Mouse (Mus musculus) left cerebral cortex, adult 2 months (tissue): ENCODE results near the gene Adgre4. TPM values are rescaled to one million over a fixed set of nuclear protein-coding genes. Genes with fewer than 3 reads are reported as not detected.
"Not testable (repeated sequence)": the region's sequence is repeated elsewhere in the genome, so short reads cannot be mapped to it uniquely, and the experiment has no call there.

ENCODE experiments used
- DNase-seq, 2 experiments: peaks; one replicate each; pipeline ENCODE4 v3.0.0; 2021 to 2022; ENCODE audit warnings: low spot score in 2 of 2, mixed read lengths in 1 of 2; ENCODE audit errors: extremely low spot score in 1 of 2
- H3K27ac ChIP-seq: fragments of 200-600 bp; 2 replicates; pipeline ENCODE4 v1.8.1; 2022
- H3K4me3 ChIP-seq: fragments of 200-600 bp; 2 replicates; pipeline ENCODE4 v1.8.1; 2022
- CTCF ChIP-seq: fragments of 200-600 bp; IDR thresholded peaks from 2 replicates; pipeline ENCODE4 v1.8.1; 2022; ENCODE audit warnings: antibody characterized with exemption, mild to moderate bottlenecking, moderate library complexity
- intact Hi-C: fragments of 180-260 bp; cut with DNase I; formaldehyde crosslinking; loops from one replicate; pipeline ENCODE4 v1.15.1; 2025
- total RNA-seq, 2 experiments: library from RNA; stranded (reverse); gene quantifications; 2 replicates each; pipeline ENCODE4 v1.2.3; 2021

Gene Adgre4
- total RNA-seq, 2 experiments from 2014 or later = 0.09 TPM; not detected in 1

- intact Hi-C loops = no loop called here
- TF ChIP-seq CTCF = no peak
- no peak for DNase-seq
These were observed 93.3 kb downstream of the Adgre4 start for GRCm38 (mm10) chr17:55843067-55843466.

GRCm38 (mm10) chr17:55877184-55877583 lies 127.4 kb downstream of the Adgre4 start:
- Histone ChIP-seq H3K4me3 (no peak overlapping the region), H3K27ac (no peak overlapping the region)
- DNase-seq = no peak
- no peak for TF ChIP-seq CTCF
- intact Hi-C loops = loop anchor here (5.0 kb wide), 1 partner anchor 165 kb away; the partner anchor contains the start of gene Pot1b

More at GRCm38 (mm10) chr17:55843067-55843466, 93.3 kb downstream of the Adgre4 start:
- Histone ChIP-seq H3K4me3 (no peak overlapping the region), H3K27ac (no peak overlapping the region)

DNA sequence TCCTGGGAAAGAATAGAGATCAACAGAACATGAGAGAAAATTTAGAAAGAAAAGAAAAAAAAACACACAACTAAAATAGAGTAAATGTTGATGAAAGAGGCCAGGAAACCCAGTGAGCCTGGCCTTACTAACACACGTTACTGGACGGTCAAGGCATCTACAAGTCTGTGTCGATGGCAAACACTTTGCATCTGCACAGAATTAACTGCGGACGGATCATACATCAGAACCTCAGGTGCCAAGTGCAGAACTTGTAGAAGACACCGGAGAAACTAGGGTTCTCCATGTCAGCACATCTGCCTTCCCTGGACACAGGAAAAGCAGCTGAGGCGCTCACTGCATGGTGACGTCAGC lies 128.5 kb downstream of the Adgre4 start:
- Histone ChIP-seq H3K27ac (peak overlapping the region; percentile 78), H3K4me3 (peak overlapping the region; percentile 49)
- intact Hi-C loops = loop anchor here (2.0 to 5.0 kb wide), 2 partner anchors 65 to 166 kb away; partner anchors contain the start of gene Pot1b
- not testable (repeated sequence) for DNase-seq

GRCm38 (mm10) chr17:55878636-55879369 lies 129.0 kb downstream of the Adgre4 start, which contains the start of gene Zfp119a:
Gene Zfp119a, minus strand, starts transcription at chr17:55878930.
- intact Hi-C loops = loop anchor here (2.0 to 5.0 kb wide), 2 partner anchors 64 to 167 kb away; partner anchors contain the start of gene Pot1b
- peak; percentile 80 to 83 for DNase-seq
- H3K4me3 ChIP-seq = peak within 1 kb of the TSS; percentile 49
- peak within 1 kb of the TSS; percentile 86 for H3K27ac ChIP-seq

DNA sequence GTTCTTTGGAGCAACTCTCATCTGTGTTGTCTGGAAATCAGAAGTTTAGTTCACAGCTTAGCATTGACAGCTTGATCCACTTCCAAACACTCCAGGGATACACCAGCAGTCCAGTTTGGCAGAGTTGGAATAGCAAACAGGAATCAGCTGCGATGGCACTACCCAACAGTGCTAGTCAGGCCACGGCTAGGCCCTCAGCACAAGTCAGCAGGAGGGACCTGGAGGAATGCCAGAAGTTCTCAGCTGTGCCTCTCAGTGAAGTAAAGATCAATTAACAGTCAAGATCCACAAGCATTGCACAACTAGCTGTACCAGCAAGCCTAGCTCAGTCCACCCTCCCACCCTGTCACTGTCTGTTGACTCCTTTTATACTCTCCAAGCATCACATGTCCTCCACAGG lies 133.8 kb downstream of the Adgre4 start:
- no peak for TF ChIP-seq CTCF

DNA sequence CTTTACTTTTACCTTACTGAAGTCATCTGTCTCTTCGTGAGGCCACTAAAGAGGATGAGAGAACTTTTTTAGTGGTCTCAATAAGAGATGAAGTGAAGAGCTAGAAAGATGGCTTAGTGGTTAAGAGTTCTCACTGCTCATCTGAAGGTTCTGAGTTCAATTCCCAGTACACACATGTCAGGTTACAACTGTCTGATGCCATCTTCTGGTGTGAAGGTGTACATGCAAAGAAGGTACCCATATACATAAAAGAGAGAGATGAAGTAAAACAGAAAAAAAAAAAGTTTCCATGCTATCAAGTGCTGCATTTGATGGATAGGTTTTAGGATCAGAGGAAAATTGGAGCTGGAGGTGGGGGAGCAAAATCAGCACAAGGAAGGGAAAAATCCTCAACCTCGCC lies 135.1 kb downstream of the Adgre4 start:
- no peak overlapping the region for H3K27ac ChIP-seq
- no peak for DNase-seq
- no peak overlapping the region for H3K4me3 ChIP-seq
- TF ChIP-seq CTCF = peak; percentile 17
- intact Hi-C loops = loop anchor here (5.0 kb wide), 1 partner anchor 183 kb away; no protein-coding TSS in a partner anchor

More for the DNA sequence above, 133.8 kb downstream of the Adgre4 start:
- intact Hi-C loops = no loop called here
- DNase-seq = no peak
- H3K27ac ChIP-seq = no peak overlapping the region
- H3K4me3 ChIP-seq = no peak overlapping the region

GRCm38 (mm10) chr17:55892406-55892955 lies 142.7 kb downstream of the Adgre4 start:
- peak overlapping the region; percentile 50 for H3K4me3 ChIP-seq
- peak; percentile 14 to 28 for DNase-seq
- intact Hi-C loops = loop anchor here (5.0 kb wide), 1 partner anchor 65 kb away; the partner anchor contains the start of gene Yju2
- peak overlapping the region; percentile 60 for H3K27ac ChIP-seq

DNA sequence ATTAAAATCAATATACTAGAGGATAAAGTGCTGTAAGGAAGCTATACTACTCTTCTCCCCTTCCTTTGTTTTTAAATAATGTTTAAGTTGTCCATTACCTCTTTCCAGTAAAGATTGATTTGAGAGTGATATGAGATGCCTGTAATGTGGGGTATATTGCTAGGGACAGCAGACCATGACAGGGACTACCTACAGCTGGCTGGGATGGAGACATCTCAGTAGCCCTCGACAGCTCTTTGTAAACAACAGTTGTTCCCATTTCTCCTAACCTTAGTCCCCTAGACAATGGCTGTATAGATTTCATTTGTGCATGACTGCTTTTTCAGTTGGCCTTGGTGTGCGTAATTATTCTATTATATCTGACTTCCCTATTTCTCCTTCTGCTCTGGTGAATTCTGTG lies 153.3 kb downstream of the Adgre4 start:
- Histone ChIP-seq H3K4me3 (no peak overlapping the region), H3K27ac (no peak overlapping the region)
- intact Hi-C loops = no loop called here
- DNase-seq = no peak
- TF ChIP-seq CTCF = no peak

Other genes starting within 250 kb of the Adgre4 start
- gene Vmn2r118, start 124.8 kb upstream of the Adgre4 start, total RNA-seq = not detected
- 1 to 10 TPM; 5.2 to 6.1 TPM for gene Pot1b, start 37.4 kb upstream of the Adgre4 start, total RNA-seq
- 1 to 10 TPM; 5.1 to 6.7 TPM for gene Zfp119a, start 128.9 kb downstream of the Adgre4 start, total RNA-seq
- 1 to 10 TPM; 6.2 to 6.6 TPM for gene Zfp959, start 142.1 kb downstream of the Adgre4 start, total RNA-seq
- gene Zfp119b, start 199.5 kb downstream of the Adgre4 start, total RNA-seq = 1 to 10 TPM; 2.3 to 4.1 TPM
- 1 to 10 TPM; 1.2 to 1.4 TPM for gene Ebi3, start 202.7 kb downstream of the Adgre4 start, total RNA-seq
- 10 to 100 TPM; 16.4 to 17.4 TPM for gene Yju2, start 209.1 kb downstream of the Adgre4 start, total RNA-seq
- 10 to 100 TPM; 36.7 to 40.1 TPM for gene Shd, start 220.5 kb downstream of the Adgre4 start, total RNA-seq
- gene Fsd1, start 236.5 kb downstream of the Adgre4 start, total RNA-seq = 10 to 100 TPM; 88.7 to 90.6 TPM